Mouse (Mus musculus) layer of hippocampus, adult 9-11 months (tissue): ENCODE measurements around the gene Crebl2.

ENCODE experiments used
- DNase-seq: peaks from one replicate; pipeline ENCODE4 v3.0.0; 2022

The Crebl2 gene

DNA sequence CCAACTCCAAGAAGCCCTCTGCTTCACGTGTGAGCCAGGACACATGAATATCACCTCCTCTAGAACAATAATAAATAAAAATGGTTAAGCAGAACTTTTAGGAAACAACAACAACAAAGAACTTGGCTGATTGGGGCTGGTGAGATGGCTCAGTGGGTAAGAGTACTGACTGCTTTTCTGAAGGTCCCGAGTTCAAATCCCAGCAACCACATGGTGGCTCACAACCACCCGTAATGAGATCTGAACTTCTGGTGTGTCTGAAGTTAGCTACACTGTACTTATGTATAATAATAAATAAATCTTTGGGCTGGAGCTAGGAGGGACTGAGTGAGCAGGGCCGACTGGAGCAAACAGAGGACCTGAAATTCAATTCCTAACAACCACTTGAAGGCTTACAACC, 47.3 kb downstream of the Crebl2 start:
- no peak for DNase-seq

DNA sequence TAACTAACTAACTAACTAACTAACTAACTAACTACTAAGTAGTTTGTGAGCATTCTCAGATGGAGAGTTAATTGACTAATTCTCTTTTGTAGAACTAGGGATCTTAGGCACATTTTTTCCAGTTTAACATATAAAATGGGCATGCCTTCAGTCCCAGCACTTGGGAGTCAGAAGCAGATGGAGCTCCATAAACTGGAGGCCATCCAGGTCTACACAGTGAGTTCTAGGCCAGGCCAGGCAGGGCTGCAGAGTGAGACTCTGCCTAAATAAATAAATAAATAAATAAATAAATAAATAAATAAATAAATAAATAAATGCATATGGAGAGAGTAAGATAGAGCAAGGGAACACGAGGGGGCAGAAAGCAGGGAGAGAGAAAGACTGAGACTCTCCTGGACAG, 47.9 kb downstream of the Crebl2 start:
- no peak for DNase-seq

DNA sequence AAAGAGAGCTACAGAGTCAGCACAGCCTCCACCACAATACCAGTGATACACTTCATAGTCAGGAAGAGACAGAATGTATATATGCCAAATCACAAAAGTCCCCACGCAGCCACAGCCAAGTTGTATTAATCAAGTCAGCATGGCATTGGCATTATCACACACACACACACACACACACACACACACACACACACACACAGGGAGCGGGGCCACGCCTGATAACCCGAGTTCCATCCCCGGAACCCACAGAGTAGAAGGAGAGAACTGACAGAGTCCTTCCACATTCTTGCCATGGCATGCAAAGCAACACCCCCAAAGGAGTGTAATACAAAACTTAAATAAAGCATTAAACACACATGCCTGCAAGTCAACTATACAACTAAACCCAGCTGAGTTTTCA, 49.6 kb downstream of the Crebl2 start:
- no peak for DNase-seq

DNA sequence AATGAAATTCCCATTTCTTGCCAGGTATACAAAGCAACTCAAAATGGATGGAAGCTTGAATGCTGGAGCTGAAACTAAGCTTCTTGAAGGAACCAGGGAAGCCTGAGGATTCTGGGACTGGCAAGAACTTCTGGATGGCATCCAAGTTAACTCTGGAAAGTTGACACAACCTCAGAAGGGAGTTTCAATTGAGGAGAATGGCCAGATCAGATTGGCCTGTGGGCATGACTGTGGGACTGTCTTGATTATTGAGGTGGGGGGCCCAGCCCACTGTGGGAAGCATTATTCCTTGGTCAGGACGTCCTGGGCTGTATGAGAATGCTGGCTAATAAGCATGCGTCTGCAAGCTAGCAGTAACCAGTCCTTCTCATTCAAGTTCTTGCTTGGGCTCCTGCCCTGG, 50.1 kb downstream of the Crebl2 start:
- DNase-seq: no peak

DNA sequence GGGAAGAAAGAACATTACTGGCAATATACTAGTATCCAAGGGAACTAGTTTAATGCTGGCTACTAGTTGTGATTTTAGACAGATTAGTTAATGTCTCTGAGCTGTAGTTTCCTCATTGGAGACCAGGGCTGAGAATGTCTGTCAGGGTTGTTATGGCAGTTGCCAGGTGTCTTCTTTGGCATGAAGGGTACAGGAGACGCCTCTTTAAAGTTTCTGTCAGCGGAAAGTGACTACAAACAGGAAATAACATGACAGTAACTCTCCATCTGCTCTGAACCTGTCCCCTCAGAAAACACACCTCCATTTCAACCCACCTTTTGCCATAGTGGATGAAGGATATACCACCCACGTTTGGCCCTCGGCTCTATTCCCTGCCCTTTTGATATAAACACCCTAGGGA, 53.7 kb downstream of the Crebl2 start:
- DNase-seq: no peak

DNA sequence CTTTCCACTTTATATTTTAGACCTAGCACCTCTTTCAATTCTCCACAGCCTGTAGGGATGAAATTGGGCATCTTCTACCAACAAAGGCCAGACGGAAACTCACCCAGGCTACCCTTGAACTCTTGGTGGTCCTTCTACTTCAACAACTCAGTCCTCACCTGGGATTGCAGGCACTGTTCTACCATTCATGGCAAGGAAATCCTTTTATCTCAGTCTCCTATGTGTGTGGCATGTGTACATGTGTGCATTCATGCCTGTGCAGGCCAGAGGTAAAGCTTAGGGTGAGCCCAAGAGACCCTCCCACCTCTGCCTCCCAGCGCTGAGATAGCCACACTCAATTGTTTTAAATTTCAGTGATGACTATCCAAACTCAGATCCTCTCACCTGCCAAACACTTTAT, 55.6 kb downstream of the Crebl2 start:
- no peak for DNase-seq

DNA sequence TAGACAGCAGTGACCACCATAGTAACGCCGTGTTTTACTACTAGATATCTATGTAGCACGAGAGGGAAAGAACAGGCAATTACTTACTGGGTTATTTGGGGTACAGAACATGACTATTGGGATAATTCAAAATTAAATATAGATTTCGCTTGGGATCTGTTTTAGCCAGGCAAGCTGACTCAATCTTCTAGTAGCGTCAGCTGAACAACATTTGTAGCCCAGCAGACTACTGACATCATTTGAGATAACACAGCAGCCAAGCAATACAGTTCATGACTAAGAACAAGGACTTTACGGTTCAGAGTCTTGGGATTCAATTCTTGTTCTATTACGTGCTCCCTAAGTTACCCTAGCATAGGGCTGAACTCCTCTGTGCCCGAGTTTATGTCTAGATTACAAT, 56.5 kb downstream of the Crebl2 start:
- DNase-seq: no peak

DNA sequence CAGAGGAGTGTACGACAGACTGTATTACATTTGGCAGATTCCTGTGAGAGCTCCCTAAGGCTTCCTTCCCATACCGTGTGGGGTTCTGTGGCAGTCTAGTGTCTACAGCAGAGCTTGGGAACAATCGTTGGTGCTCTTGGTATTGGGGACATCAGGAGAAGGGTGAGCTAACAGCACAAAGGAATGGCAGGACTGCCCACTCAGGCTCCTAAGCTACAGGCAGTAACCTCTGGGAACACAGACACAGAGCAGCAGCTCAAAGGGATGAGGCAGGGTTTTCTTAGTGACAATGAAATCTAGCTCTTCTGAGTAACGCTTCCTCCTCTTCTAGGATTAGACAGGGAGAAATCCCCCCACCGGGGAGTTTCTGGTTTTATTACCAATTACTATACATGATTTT, 57.1 kb downstream of the Crebl2 start:
- no peak for DNase-seq

DNA sequence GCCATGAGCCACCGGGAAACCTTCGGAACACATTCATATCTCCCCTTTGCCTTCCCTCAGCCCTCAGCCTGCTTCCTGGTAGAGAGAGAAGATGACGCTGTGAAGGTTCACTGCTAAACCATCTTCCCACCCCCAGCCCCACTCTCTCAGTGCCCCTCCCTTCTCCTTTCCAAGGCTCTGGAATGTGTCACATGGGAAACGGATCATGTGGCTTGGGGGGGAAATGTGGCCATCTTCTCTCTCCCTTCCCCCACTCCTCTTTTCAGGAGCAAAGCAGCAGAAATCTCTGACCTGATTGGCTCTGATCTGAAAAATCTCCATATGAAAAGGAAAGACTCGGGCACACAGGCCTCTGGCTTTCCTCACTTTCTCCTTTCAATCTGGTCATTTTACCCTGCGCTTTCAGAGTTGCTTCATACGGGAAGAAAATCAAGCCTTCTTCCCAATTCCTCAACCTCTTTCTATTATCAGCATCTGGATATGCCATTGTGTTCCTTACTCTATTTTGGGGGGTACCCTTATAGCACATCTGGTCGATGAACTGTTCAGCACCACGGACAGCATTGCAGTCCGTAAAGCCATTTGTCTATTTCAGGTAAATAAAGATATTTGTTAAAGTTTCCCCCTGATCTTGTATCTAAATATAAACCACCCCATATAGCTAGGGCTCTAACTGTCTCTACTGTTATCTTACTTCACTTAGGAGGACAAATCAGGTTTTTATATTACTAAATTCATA, 57.9 kb downstream of the Crebl2 start:
- peak; percentile 91 for DNase-seq

DNA sequence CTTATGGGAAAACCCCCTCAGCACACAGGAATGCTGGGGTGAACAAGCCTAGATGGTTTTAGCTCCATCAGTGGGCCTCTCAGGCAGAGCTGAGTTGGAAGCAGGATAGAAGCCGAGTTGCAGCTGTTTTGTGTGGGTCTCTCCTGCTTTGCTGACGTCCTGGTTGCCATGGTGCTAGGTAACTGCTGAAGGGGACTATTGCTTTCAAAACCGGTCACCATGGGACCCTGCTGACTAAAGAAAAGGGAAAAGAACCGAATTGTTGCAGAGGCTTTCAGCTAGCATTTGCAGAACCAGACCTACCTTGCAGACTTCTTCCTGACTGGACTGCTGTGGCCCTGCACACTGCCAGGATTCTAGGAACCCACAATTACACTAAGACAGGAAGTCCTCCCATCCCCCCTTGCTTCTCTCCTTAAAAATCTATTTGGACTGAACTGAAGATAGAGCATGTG, 58.6 kb downstream of the Crebl2 start:
- peak; percentile 79 for DNase-seq

DNA sequence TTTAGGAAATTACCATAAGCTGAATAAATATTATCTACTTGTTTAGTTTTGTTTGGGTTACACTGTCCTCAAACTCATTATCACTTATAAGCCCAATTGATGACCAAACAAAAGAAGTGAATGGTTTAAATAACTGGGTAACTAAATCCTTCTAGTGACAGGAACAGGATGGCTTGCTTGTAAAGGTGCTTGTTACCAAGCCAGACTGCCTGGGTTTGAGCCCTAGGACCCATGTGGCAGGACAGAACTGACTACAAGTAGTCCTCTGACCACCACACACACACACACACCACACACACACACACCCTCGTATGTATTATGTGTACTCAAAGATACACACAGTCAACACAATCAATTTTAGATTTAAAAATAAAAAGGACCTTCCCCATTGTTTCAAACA, 59.8 kb downstream of the Crebl2 start:
- DNase-seq: no peak

DNA sequence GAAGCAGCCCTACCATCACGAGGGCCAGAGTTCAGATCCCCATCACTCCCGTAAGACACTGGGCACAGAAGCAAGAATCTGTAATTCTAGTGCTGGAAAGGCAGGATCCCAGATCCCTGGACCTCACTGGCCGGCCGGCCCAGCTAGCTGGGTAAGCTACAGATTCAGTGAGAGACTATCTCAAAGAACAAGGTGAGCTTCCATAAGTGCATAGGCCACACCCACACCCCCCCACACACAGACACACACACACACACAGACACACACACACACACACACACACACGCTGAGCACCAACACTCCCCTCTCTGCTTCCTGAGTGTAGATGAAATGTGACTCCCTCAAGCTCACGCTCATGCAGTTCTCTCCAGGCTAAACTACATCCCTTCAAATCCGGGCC, 60.5 kb downstream of the Crebl2 start:
- no peak for DNase-seq

DNA sequence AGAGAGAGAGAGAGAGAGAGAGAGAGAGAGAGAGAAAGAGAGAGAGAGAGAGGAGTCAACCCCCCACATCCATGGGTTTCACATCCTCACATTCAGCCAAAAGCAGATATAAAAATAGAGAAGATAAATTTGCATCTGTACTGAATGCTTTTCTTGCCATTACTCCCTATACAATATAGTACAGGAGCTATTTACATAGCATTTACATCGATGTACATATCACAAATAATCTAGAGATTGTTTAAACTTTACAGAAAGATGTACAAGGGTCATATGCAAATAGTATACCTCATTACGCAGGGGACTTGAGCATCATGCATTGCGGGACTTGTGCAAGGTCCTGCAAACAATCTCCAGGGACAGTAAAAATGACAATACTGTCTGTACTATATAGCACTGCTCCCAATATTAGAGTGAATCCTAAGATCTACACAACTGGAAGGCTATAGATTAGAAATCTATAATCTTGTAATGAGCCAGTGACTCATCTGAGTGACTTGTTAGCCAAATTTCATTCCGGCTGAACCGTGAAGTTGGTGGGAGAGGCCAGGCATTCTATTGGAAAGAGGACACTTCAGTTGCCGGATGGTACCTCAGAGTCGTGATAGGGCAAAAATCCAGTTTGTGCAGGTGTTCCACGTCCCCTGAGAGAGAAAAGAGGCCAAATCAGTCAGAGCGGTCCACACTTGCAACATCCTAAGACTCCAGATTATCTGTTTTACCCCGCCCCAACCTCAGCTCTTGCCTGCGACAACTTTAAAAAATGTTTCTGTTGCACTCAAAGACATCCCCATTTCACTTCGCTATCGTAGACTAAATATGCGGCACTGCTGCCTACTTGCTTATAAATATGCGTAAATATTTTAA, 66.8 kb downstream of the Crebl2 start:
- no peak for DNase-seq

DNA sequence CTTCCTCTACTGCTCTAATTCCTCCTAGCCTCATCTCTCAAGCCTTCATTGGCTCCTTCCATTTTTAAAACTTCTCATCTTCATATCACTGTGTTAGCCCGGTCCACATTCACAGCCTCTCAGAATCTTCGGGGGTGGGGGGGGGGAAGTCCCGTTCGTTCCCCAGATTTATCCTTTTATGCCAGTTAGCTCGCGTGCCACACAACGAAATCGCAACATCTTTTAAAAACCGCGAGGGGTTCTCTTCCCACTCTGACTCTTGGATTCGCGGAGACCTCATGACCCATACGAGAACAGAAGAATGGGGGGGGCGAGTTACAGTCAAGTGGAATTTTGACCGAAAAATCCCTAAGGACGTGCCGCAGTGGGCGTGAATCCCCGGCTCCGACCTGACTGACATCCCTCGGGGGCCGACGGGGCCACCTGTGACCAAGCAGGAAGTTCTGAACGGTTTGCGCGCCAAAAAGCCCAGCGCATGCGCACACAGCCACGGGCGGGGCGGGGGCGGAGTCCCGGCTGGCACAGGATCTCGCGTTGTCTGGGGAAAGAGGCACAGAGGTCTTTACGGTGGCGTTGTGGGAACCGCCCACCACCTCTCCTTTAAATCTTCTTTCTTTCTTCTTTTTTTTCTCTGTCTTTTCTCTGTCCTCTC, 67.6 kb downstream of the Crebl2 start:
- DNase-seq: peak; percentile 93

DNA sequence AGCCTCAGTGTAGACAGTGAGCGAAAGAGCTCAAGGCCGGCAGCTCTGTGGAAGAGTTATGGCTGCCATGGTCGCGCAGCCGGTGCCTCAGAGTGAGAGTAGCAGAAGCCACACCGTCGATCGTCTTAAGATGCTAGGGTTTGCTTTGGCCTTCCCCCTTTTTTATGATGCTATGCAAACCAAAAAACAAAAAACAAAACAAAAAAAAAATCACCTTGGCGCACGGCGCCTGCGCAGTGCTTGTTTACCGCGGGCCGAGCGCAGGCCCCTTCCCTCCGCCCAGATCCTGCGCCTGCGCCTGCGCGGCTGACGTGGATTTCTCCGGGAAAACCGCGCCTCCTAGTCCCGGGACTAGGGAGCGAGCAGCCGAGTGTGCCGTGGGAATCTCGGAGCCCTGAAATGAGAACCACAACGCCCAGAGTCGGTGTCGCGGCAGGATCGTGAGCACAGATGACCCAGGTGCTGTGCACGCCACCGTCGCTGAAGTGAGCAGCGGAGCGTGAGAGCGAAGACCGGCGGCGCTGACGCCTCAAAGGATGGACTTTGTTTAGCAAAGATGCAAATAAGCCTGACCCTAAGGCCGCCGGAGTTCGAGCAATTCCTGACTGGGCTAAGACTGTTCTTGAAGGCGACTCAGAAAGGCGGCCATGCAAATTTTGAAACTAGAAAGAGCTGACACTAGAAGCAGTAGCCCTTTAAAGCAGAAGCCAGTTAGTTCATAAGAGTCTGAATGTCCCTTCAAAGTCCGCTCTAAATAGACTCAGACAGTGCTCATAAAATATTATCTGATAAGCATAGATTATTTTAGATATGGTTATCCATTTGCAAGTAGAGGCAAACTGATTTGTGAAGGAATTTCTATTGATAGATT, 68.4 kb downstream of the Crebl2 start, which contains the start of gene Gpr19:
Gene Gpr19 (minus strand): TSS at position 484 of the 871 bp plus-strand sequence.
- peak; percentile 84 for DNase-seq

DNA sequence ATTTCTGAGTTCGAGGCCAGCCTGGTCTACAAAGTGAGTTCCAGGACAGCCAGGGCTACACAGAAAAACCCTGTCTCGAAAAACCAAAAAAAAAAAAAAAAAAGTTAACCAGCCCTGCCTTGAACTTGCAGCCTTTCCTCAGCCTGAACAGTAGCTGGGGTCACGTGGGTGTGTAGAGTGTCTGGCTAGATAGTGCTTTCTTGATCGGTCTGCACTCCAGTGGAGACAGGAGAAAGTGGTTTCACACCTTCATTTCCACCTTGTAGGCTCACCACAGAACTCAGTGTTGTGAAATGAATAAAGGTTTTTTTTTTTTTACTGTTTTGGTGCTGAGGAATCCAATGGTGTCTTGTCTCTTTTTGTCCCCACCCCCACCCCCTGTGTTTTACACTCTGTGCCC, 73.4 kb downstream of the Crebl2 start:
- DNase-seq: no peak

DNA sequence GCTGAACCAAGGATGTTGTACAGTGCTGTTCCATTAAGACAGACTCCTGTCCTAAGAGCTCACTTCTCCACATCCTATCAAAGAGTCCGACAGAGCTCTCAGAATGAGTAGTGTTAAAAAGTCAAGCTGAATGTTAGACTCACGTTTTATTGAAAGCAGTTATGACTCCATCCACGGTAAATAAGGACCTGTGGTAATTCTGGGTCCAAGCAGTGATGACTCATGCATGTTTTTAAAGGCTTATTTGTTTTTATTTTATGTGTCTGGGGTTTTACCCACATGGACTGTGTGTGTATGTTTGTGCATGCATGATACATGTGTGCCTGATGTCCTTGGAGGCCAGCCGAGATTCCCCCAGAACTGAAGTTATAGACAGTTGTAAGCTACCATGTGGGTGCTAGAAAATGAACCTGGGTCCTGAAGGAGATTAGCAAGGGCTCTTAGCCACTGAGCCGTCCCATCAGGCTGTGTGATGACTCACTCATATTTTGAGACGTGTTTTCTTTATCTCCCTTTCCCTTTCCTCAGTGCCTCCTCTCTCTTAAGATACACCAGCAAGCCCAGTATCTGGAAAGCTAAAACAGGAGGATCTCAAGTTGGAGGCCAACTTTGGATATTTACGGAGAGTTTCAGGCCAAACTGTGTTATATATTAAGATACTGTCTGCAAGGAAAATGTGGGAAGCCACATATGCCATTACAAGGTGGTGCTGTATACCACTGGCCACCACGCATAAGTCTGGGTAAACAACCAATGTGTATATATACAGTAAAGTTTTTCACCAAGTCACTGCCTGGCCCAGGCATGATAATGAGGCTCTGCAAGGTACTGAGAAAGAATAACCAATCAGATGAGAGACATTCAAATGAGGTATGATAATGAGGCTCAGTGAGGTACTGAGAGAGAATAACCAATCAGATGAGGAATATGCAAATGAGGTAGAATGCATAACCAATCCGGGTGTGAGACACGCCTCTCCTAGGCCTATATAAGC, 74.2 kb downstream of the Crebl2 start:
- DNase-seq: no peak

DNA sequence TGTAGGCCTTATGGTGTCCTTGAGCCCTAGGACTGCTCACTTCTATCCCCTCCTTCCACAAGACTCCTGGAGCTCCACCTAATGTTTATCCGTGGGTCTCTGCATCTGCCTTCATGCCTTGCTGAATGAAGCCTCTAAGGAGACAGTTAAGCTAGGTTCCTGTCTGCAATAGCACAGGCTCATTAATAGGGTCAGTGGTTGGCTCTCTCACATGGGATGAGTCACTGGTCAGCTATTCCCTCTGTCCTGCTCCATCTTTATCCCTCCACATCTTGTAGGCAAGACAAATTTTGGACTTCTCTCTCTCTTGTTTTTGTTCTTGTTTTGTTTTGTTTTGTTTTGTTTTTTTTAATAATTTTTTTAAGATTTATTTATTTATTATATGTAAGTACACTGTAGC, 75.9 kb downstream of the Crebl2 start:
- no peak for DNase-seq
